Mouse (Mus musculus): ENCODE measurements around the gene Pam. TPM values are rescaled to one million over a fixed set of nuclear protein-coding genes. Genes with fewer than 3 reads are reported as not detected.

Pam gene
- polyA plus RNA-seq, 1 experiment from 2014 or later: 10.1 TPM

- H3K27me3 ChIP-seq (ENCODE audit: low read depth, poor library complexity, severe bottlenecking): no peaks in the 10 kb centered on the region
- H3K4me1 ChIP-seq: no peaks in the 10 kb centered on the region
- H3K9me3 ChIP-seq (replicated peaks): no peaks in the 10 kb centered on the region
- no peaks in the 10 kb centered on the region for H3K36me3 ChIP-seq
- WGBS: 62% methylated on average over 4 of the region's 4 CpGs
- DNase-seq (ENCODE audit: low spot score): no peak
- H3K27ac ChIP-seq: no peak overlapping the region
- no peak overlapping the region for H3K4me3 ChIP-seq
Observed at GRCm38 (mm10) chr1:97802207-97802902, 293.1 kb downstream of the Pam start.

GRCm38 (mm10) chr1:97795936-97796335, 299.5 kb downstream of the Pam start:
- no peak for DNase-seq (ENCODE audit: low spot score)
- 92% methylated on average over 9 of the region's 9 CpGs for WGBS
- Histone ChIP-seq H3K9me3 (replicated peaks) (no peaks in the 10 kb centered on the region), H3K4me1 (no peaks in the 10 kb centered on the region), H3K36me3 (no peaks in the 10 kb centered on the region), H3K4me3 (no peak overlapping the region), H3K27ac (no peak overlapping the region), H3K27me3 (ENCODE audit: low read depth, poor library complexity, severe bottlenecking) (no peaks in the 10 kb centered on the region)

GRCm38 (mm10) chr1:97794110-97794509, 301.3 kb downstream of the Pam start:
- H3K36me3 ChIP-seq: no peaks in the 10 kb centered on the region
- no peak for DNase-seq (ENCODE audit: low spot score)
- H3K4me1 ChIP-seq: no peaks in the 10 kb centered on the region
- 91% methylated on average over 3 of the region's 3 CpGs for WGBS
- no peaks in the 10 kb centered on the region for H3K9me3 ChIP-seq (replicated peaks)
- H3K27me3 ChIP-seq (ENCODE audit: low read depth, poor library complexity, severe bottlenecking): no peaks in the 10 kb centered on the region
- no peak overlapping the region for H3K27ac ChIP-seq
- H3K4me3 ChIP-seq: no peak overlapping the region

GRCm38 (mm10) chr1:97788490-97788889, 307.0 kb downstream of the Pam start:
- no peak overlapping the region for H3K4me3 ChIP-seq
- no peaks in the 10 kb centered on the region for H3K36me3 ChIP-seq
- no peak for DNase-seq (ENCODE audit: low spot score)
- H3K27ac ChIP-seq: no peak overlapping the region
- H3K9me3 ChIP-seq (replicated peaks): no peaks in the 10 kb centered on the region
- no peaks in the 10 kb centered on the region for H3K27me3 ChIP-seq (ENCODE audit: low read depth, poor library complexity, severe bottlenecking)
- no peaks in the 10 kb centered on the region for H3K4me1 ChIP-seq
- WGBS: 93% methylated on average over 2 of the region's 2 CpGs

- Histone ChIP-seq H3K27ac (no peak overlapping the region), H3K36me3 (no peaks in the 10 kb centered on the region), H3K27me3 (ENCODE audit: low read depth, poor library complexity, severe bottlenecking) (no peaks in the 10 kb centered on the region), H3K4me1 (no peaks in the 10 kb centered on the region), H3K9me3 (replicated peaks) (no peaks in the 10 kb centered on the region), H3K4me3 (no peak overlapping the region)
- DNase-seq (ENCODE audit: low spot score): no peak
- WGBS: 89% methylated on average over 3 of the region's 3 CpGs
Observed at GRCm38 (mm10) chr1:97787674-97788073, 307.8 kb downstream of the Pam start.

- Histone ChIP-seq H3K27ac (no peak overlapping the region), H3K36me3 (no peaks in the 10 kb centered on the region), H3K27me3 (ENCODE audit: low read depth, poor library complexity, severe bottlenecking) (no peaks in the 10 kb centered on the region), H3K4me1 (no peaks in the 10 kb centered on the region), H3K9me3 (replicated peaks) (no peaks in the 10 kb centered on the region), H3K4me3 (no peak overlapping the region)
- 91% methylated on average over 11 of the region's 11 CpGs for WGBS
- no peak for DNase-seq (ENCODE audit: low spot score)
Observed at GRCm38 (mm10) chr1:97785685-97786393, 309.6 kb downstream of the Pam start.

- Histone ChIP-seq H3K4me1 (no peaks in the 10 kb centered on the region), H3K36me3 (no peaks in the 10 kb centered on the region), H3K9me3 (replicated peaks) (no peaks in the 10 kb centered on the region), H3K27me3 (ENCODE audit: low read depth, poor library complexity, severe bottlenecking) (no peaks in the 10 kb centered on the region), H3K4me3 (no peak overlapping the region), H3K27ac (no peak overlapping the region)
- WGBS: 83% methylated on average over 7 of the region's 7 CpGs
- DNase-seq (ENCODE audit: low spot score): no peak
Observed at GRCm38 (mm10) chr1:97784928-97785327, 310.5 kb downstream of the Pam start.

GRCm38 (mm10) chr1:97781674-97782073, 313.8 kb downstream of the Pam start:
- H3K36me3 ChIP-seq: no peaks in the 10 kb centered on the region
- DNase-seq (ENCODE audit: low spot score): no peak
- no peaks in the 10 kb centered on the region for H3K9me3 ChIP-seq (replicated peaks)
- no peaks in the 10 kb centered on the region for H3K27me3 ChIP-seq (ENCODE audit: low read depth, poor library complexity, severe bottlenecking)
- no peak overlapping the region for H3K27ac ChIP-seq
- 96% methylated on average over 7 of the region's 7 CpGs for WGBS
- H3K4me3 ChIP-seq: no peak overlapping the region
- H3K4me1 ChIP-seq: no peaks in the 10 kb centered on the region

- H3K27ac ChIP-seq: no peak overlapping the region
- H3K9me3 ChIP-seq (replicated peaks): no peaks in the 10 kb centered on the region
- no peak overlapping the region for H3K4me3 ChIP-seq
- no peaks in the 10 kb centered on the region for H3K36me3 ChIP-seq
- H3K4me1 ChIP-seq: peaks cover 4% of the 10 kb centered on the region; the same call in 1 of the 2 replicates
- 94% methylated on average over 2 of the region's 2 CpGs for WGBS
- no peaks in the 10 kb centered on the region; the same call in 1 of the 2 replicates for H3K27me3 ChIP-seq (ENCODE audit: low read depth, poor library complexity, severe bottlenecking)
- no peak for DNase-seq (ENCODE audit: low spot score)
Observed at GRCm38 (mm10) chr1:97773973-97774372, 321.5 kb downstream of the Pam start.

GRCm38 (mm10) chr1:97773362-97773761, 322.1 kb downstream of the Pam start:
- H3K4me1 ChIP-seq: peaks cover 8% of the 10 kb centered on the region
- 86% methylated on average over 6 of the region's 6 CpGs for WGBS
- H3K36me3 ChIP-seq: no peaks in the 10 kb centered on the region
- H3K27ac ChIP-seq: no peak overlapping the region
- no peaks in the 10 kb centered on the region; the same call in 1 of the 2 replicates for H3K27me3 ChIP-seq (ENCODE audit: low read depth, poor library complexity, severe bottlenecking)
- H3K9me3 ChIP-seq (replicated peaks): no peaks in the 10 kb centered on the region
- DNase-seq (ENCODE audit: low spot score): no peak
- H3K4me3 ChIP-seq: no peak overlapping the region

- DNase-seq (ENCODE audit: low spot score): no peak
- 98% methylated on average over 5 of the region's 5 CpGs for WGBS
- Histone ChIP-seq H3K4me1 (peaks cover 12% of the 10 kb centered on the region), H3K27ac (no peak overlapping the region), H3K36me3 (no peaks in the 10 kb centered on the region), H3K27me3 (ENCODE audit: low read depth, poor library complexity, severe bottlenecking) (no peaks in the 10 kb centered on the region; the same call in 1 of the 2 replicates), H3K9me3 (replicated peaks) (no peaks in the 10 kb centered on the region), H3K4me3 (no peak overlapping the region)
Observed at GRCm38 (mm10) chr1:97771727-97772126, 323.7 kb downstream of the Pam start.

- Histone ChIP-seq H3K36me3 (no peaks in the 10 kb centered on the region), H3K4me1 (peaks cover 12% of the 10 kb centered on the region), H3K4me3 (peak overlapping the region; percentile 88), H3K27ac (no peak overlapping the region), H3K9me3 (replicated peaks) (no peaks in the 10 kb centered on the region), H3K27me3 (ENCODE audit: low read depth, poor library complexity, severe bottlenecking) (no peaks in the 10 kb centered on the region; the same call in 1 of the 2 replicates)
- 79% methylated on average over 7 of the region's 7 CpGs for WGBS
- DNase-seq (ENCODE audit: low spot score): no peak
Observed at GRCm38 (mm10) chr1:97771118-97771517, 324.3 kb downstream of the Pam start.

GRCm38 (mm10) chr1:97769904-97770753, 325.3 kb downstream of the Pam start, which contains the start of the genes Gin1 and Ppip5k2:
Gene Gin1 (plus strand): TSS chr1:97770172.
Gene Ppip5k2 (minus strand): TSS chr1:97770411.
- Histone ChIP-seq H3K4me3 (peak within 1 kb of the TSS; percentile 88), H3K27ac (peak within 1 kb of the TSS; percentile 90), H3K36me3 (no peaks in the 10 kb centered on the region), H3K9me3 (replicated peaks) (no peaks in the 10 kb centered on the region), H3K4me1 (peaks cover 12% of the 10 kb centered on the region), H3K27me3 (ENCODE audit: low read depth, poor library complexity, severe bottlenecking) (no peaks in the 10 kb centered on the region; the same call in 1 of the 2 replicates)
- DNase-seq (ENCODE audit: low spot score): peak; percentile 97
- WGBS: under 1% methylated on average over 65 of the region's 66 CpGs

Measured in limb, embryonic 10.5 days (tissue).